Mouse (Mus musculus): ENCODE measurements around the gene Tbc1d8. TPM values are rescaled to one million over a fixed set of nuclear protein-coding genes. Genes with fewer than 3 reads are reported as not detected.

The Tbc1d8 gene
- total and polyA plus RNA-seq, 3 experiments: 1.5 to 2.4 TPM; not detected in 1

GRCm38 (mm10) chr1:39396347-39396746 lies 82.2 kb downstream of the Tbc1d8 start:
- Histone ChIP-seq H3K27me3 (ENCODE audit: control insufficient read depth in 1 of 2, insufficient read depth in 2 of 2, low read length in 2 of 2) (no peaks in the 10 kb centered on the region), H3K79me2 (ENCODE audit: control insufficient read depth, insufficient read depth, low read length, poor library complexity) (no peaks in the 10 kb centered on the region), H3K4me3 (ENCODE audit: control insufficient read depth in 1 of 2, insufficient read depth in 1 of 2, low read depth in 2 of 2, low read length in 2 of 2) (no peak overlapping the region), H3K27ac (ENCODE audit: control insufficient read depth, low read depth, low read length) (no peak overlapping the region), H3K36me3 (ENCODE audit: control insufficient read depth in 1 of 2, insufficient read depth in 2 of 2, low read length in 2 of 2) (peaks cover 0 to 10% of the 10 kb centered on the region in 2 experiments; a peak in 2 of 4 replicates), H3K9ac (ENCODE audit: control insufficient read depth, low read depth, low read length, poor library complexity, severe bottlenecking) (no peak overlapping the region), H3K4me1 (ENCODE audit: control insufficient read depth in 1 of 2, insufficient read depth in 2 of 2, low read length in 2 of 2) (peaks cover 6 to 8% of the 10 kb centered on the region in 2 experiments; a peak in 2 of 4 replicates), H3K9me3 (replicated peaks; ENCODE audit: insufficient read depth, low read length) (no peaks in the 10 kb centered on the region)
- no peak for TF ChIP-seq ZMIZ1 (IDR thresholded peaks at IDR 0.05; ENCODE audit: low read depth, low read length)
- no peak for TF ChIP-seq RAD21 (IDR thresholded peaks at IDR 0.05; ENCODE audit: low read depth, low read length)
- peak; percentile 30; the same call in 1 of the 2 replicates for TF ChIP-seq TAL1 (IDR thresholded peaks at IDR 0.05; ENCODE audit: low read length)
- 0 out of 2 replicates have a peak, but pooled peaks have one; percentile 27 for TF ChIP-seq ETS1 (IDR thresholded peaks at IDR 0.05; ENCODE audit: low read depth, low read length)
- no peak for TF ChIP-seq BHLHE40 (IDR thresholded peaks at IDR 0.05; ENCODE audit: borderline replicate concordance, low read depth, low read length)
- no peak for DNase-seq (ENCODE audit: low read depth, low spot score)

DNA sequence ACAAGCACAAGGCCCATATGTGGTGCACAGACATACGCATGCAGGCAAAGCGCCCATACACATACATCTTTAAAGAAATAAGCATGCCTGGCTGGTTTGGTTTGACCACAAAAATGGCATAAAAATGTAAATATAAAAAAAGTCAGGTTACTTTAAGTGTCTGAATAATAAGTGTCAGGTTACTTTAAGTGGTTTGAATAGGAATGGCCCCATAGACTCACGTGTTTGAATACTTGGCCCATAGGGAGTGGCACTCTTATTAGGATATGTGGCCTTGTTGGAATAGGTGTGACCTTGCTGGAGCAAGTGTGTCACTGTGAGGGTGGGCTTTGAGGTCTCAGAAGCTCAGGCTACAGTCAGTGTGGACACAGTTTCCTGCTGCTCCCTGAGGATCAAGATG lies 83.9 kb downstream of the Tbc1d8 start:
- H3K4me1 ChIP-seq (ENCODE audit: control insufficient read depth in 1 of 2, insufficient read depth in 2 of 2, low read length in 2 of 2): peaks cover 2 to 9% of the 10 kb centered on the region in 2 experiments; a peak in 3 of 4 replicates
- no peaks in the 10 kb centered on the region for H3K27me3 ChIP-seq (ENCODE audit: control insufficient read depth in 1 of 2, insufficient read depth in 2 of 2, low read length in 2 of 2)
- H3K9ac ChIP-seq (ENCODE audit: control insufficient read depth, low read depth, low read length, poor library complexity, severe bottlenecking): no peak overlapping the region
- TF ChIP-seq TCF12 (IDR thresholded peaks at IDR 0.05; ENCODE audit: low read depth, low read length) (no peak), POLR2AphosphoS5 (IDR thresholded peaks at IDR 0.05; ENCODE audit: borderline replicate concordance, low read depth, low read length) (no peak), ZMIZ1 (IDR thresholded peaks at IDR 0.05; ENCODE audit: low read depth, low read length) (no peak), RCOR1 (IDR thresholded peaks at IDR 0.05; ENCODE audit: low read depth, low read length) (no peak), RAD21 (IDR thresholded peaks at IDR 0.05; ENCODE audit: low read depth, low read length) (no peak), MAX (IDR thresholded peaks at IDR 0.05; ENCODE audit: low read length) (no peak), ZNF384 (IDR thresholded peaks at IDR 0.05; ENCODE audit: low read depth, low read length) (no peak), NRF1 (IDR thresholded peaks at IDR 0.05; ENCODE audit: insufficient read depth, low read depth, low read length, poor library complexity, severe bottlenecking) (no peak), MEF2A (IDR thresholded peaks at IDR 0.05; ENCODE audit: extremely low read depth, insufficient replicate concordance, low read depth, low read length, poor library complexity, severe bottlenecking) (no peak), HCFC1 (IDR thresholded peaks at IDR 0.05; ENCODE audit: low read depth, low read length) (no peak), ETS1 (IDR thresholded peaks at IDR 0.05; ENCODE audit: low read depth, low read length) (no peak), UBTF (IDR thresholded peaks at IDR 0.05; ENCODE audit: borderline replicate concordance, insufficient read depth, low read depth, low read length) (no peak), SIN3A (IDR thresholded peaks at IDR 0.05; ENCODE audit: low read length) (no peak)
- no peaks in the 10 kb centered on the region for H3K79me2 ChIP-seq (ENCODE audit: control insufficient read depth, insufficient read depth, low read length, poor library complexity)
- peaks cover 0 to 10% of the 10 kb centered on the region in 2 experiments; a peak in 2 of 4 replicates for H3K36me3 ChIP-seq (ENCODE audit: control insufficient read depth in 1 of 2, insufficient read depth in 2 of 2, low read length in 2 of 2)
- no peak overlapping the region for H3K4me3 ChIP-seq (ENCODE audit: control insufficient read depth in 1 of 2, insufficient read depth in 1 of 2, low read depth in 2 of 2, low read length in 2 of 2)
- no peak for DNase-seq (ENCODE audit: low read depth, low spot score)
- no peak overlapping the region for H3K27ac ChIP-seq (ENCODE audit: control insufficient read depth, low read depth, low read length)
- H3K9me3 ChIP-seq (replicated peaks; ENCODE audit: insufficient read depth, low read length): no peaks in the 10 kb centered on the region
